22 mouse cellular contexts compared by ENCODE assay signal in genomic region chr16:7241627-7242026, GRCm38 (mm10).
A peak's percentile ranks its signal among the peaks of the same experiment; 100 is the strongest.
DNase-seq lines count a peak whose midpoint lies in the region; ATAC-seq and TF ChIP-seq lines count a peak whose summit lies in the region.
"Had no signal": no experiment of that assay in that cellular context is flagged by ENCODE, and none has a peak within 500 bp of the region (broad histone marks: within the 10 kb centered on the region; RNA-seq: fewer than 3 reads in every experiment).

No protein-coding gene starts in this region.

- peak overlapping the region; percentile 29; the same call in 1 of the 2 replicates for H3K27ac ChIP-seq in hindbrain, embryonic 14.5 days
- no peak overlapping the region for H3K27ac ChIP-seq in hindbrain, embryonic 10.5 days
- H3K27ac ChIP-seq: forebrain, embryonic 12.5 days; limb, embryonic 10.5 days had no signal

- no peak for DNase-seq in cerebellum, postnatal 4 days (ENCODE audit: low spot score in 2 of 2)
- no peak for DNase-seq in hindbrain, embryonic 14.5 days (ENCODE audit: low spot score)
- no peak for DNase-seq in hindbrain, embryonic 10.5 days (ENCODE audit: low spot score)
- DNase-seq in brain, embryonic 14.5 days (ENCODE audit: low read depth) = peak; percentile 29
- DNase-seq in cerebellum, adult 9-11 months = peak; percentile 63
- no peak for DNase-seq in adrenal gland, adult 18-20 months (ENCODE audit: low spot score in 2 of 2)
- DNase-seq: adrenal gland, postnatal 25 days; heart, postnatal 10 days; kidney, adult 2 months; kidney, postnatal 25 days; liver, postnatal 0 days; right cerebral cortex, postnatal 4 days; thymus, adult 2 months had no signal

- H3K4me3 ChIP-seq in hindbrain, embryonic 14.5 days (replicated peaks; ENCODE audit: low read length) = no peak overlapping the region
- no peak overlapping the region for H3K4me3 ChIP-seq in hindbrain, embryonic 10.5 days
- H3K4me3 ChIP-seq: forebrain, embryonic 12.5 days; limb, embryonic 10.5 days; megakaryocyte, embryonic 14.5 days had no signal

- no peaks in the 10 kb centered on the region for H3K27me3 ChIP-seq in hindbrain, embryonic 14.5 days (ENCODE audit: control insufficient read depth, insufficient read depth, low read length)
- H3K27me3 ChIP-seq in hindbrain, embryonic 10.5 days (ENCODE audit: insufficient read depth, poor library complexity, severe bottlenecking) = no peaks in the 10 kb centered on the region
- H3K27me3 ChIP-seq: forebrain, embryonic 12.5 days; megakaryocyte, embryonic 14.5 days had no signal

- H3K9ac ChIP-seq in hindbrain, embryonic 14.5 days = no peak overlapping the region
- H3K9ac ChIP-seq: forebrain, embryonic 12.5 days; liver, postnatal 0 days had no signal

- no peaks in the 10 kb centered on the region for H3K9me3 ChIP-seq in hindbrain, embryonic 14.5 days (ENCODE audit: control insufficient read depth, low read length)
- no peaks in the 10 kb centered on the region for H3K9me3 ChIP-seq in hindbrain, embryonic 10.5 days
- H3K9me3 ChIP-seq: forebrain, embryonic 12.5 days; limb, embryonic 10.5 days; megakaryocyte, embryonic 14.5 days had no signal

- no peak for TF ChIP-seq CTCF in brain, embryonic 14.5 days (IDR thresholded peaks at IDR 0.05; ENCODE audit: borderline replicate concordance, extremely low read depth, insufficient read depth, insufficient read length)

- ATAC-seq in cerebellum, adult (ENCODE audit: insufficient number of reproducible peaks, low FRiP score, low TSS enrichment) = peak; percentile 74; the same call in 1 of the 2 replicates
- ATAC-seq in hindbrain, embryonic 14.5 days (ENCODE audit: low FRiP score) = no peak
- no peak for ATAC-seq in CD4-positive, CD25-positive, alpha-beta regulatory T cell, adult 4 months
- ATAC-seq: activated CD4-positive, CD25-positive, alpha-beta regulatory T cell, adult 4 months; inflammation-experienced regulatory T-cells, adult 6 months; liver, postnatal 0 days; midbrain, embryonic 16.5 days had no signal

- no peak for TF ChIP-seq POLR2A in brain, embryonic 14.5 days (IDR thresholded peaks at IDR 0.05; ENCODE audit: borderline replicate concordance, extremely low read depth, insufficient read depth, insufficient read length, poor library complexity, severe bottlenecking)

- no peaks in the 10 kb centered on the region for H3K4me1 ChIP-seq in hindbrain, embryonic 14.5 days (replicated peaks; ENCODE audit: control insufficient read depth, insufficient read depth, low read length)
- no peaks in the 10 kb centered on the region for H3K4me1 ChIP-seq in hindbrain, embryonic 10.5 days (replicated peaks)
- H3K4me1 ChIP-seq: forebrain, embryonic 12.5 days; limb, embryonic 10.5 days; megakaryocyte, embryonic 14.5 days had no signal

- 71% methylated on average over 3 of the region's 3 CpGs for WGBS in hindbrain, embryonic 14.5 days
- WGBS in hindbrain, embryonic 10.5 days = 85% methylated on average over 3 of the region's 3 CpGs

- H3K36me3 ChIP-seq in hindbrain, embryonic 14.5 days (replicated peaks; ENCODE audit: control insufficient read depth, insufficient read depth) = no peaks in the 10 kb centered on the region
- no peaks in the 10 kb centered on the region for H3K36me3 ChIP-seq in hindbrain, embryonic 10.5 days
- H3K36me3 ChIP-seq: forebrain, embryonic 12.5 days; limb, embryonic 10.5 days had no signal

- H3K4me2 ChIP-seq in hindbrain, embryonic 14.5 days (replicated peaks) = no peak overlapping the region
- H3K4me2 ChIP-seq: forebrain, embryonic 12.5 days; heart, embryonic 11.5 days had no signal

Comparison
In these comparisons a context has a peak if more than half of its experiments do, and no peak if none do; other contexts are left out.
1. DNase-seq: peak in brain, embryonic 14.5 days (single experiment) and cerebellum, adult 9-11 months (single experiment); none in cerebellum, postnatal 4 days (0 of 2), hindbrain, embryonic 14.5 days (single experiment), hindbrain, embryonic 10.5 days (single experiment) and adrenal gland, adult 18-20 months (0 of 2).